Mouse (Mus musculus): Measurements from ENCODE around the gene Gk. TPM values are rescaled to one million over a fixed set of nuclear protein-coding genes. Genes with fewer than 3 reads are reported as not detected.

Gk gene
- polyA plus RNA-seq, 1 experiment, result 0.35 TPM

GRCm38 (mm10) chrX:85771303-85771702, 5.3 kb downstream of the Gk start:
- H3K27ac ChIP-seq (ENCODE audit: insufficient read depth, low read length), result no peak overlapping the region
- DNase-seq (ENCODE audit: low read depth in 1 of 2, low spot score in 2 of 2), result no peak
- H3K36me3 ChIP-seq (ENCODE audit: control insufficient read depth, insufficient read depth, low read length), result no peaks in the 10 kb centered on the region
- 47% methylated on average over 3 of the region's 3 CpGs for WGBS
- H3K27me3 ChIP-seq (ENCODE audit: control insufficient read depth, insufficient read depth, low read length), result no peaks in the 10 kb centered on the region
- TF ChIP-seq POLR2A (IDR thresholded peaks at IDR 0.05; ENCODE audit: low read depth, low read length), result no peak
- H3K4me3 ChIP-seq (ENCODE audit: extremely low read depth, insufficient read depth, insufficient read length), result no peak overlapping the region
- no peaks in the 10 kb centered on the region; the same call in 1 of the 2 replicates for H3K4me1 ChIP-seq (ENCODE audit: control insufficient read depth, insufficient read depth, insufficient read length)

GRCm38 (mm10) chrX:85770747-85771146, 5.9 kb downstream of the Gk start:
- Histone ChIP-seq H3K36me3 (ENCODE audit: control insufficient read depth, insufficient read depth, low read length) (no peaks in the 10 kb centered on the region), H3K4me1 (ENCODE audit: control insufficient read depth, insufficient read depth, insufficient read length) (no peaks in the 10 kb centered on the region; the same call in 1 of the 2 replicates), H3K4me3 (ENCODE audit: extremely low read depth, insufficient read depth, insufficient read length) (no peak overlapping the region), H3K27ac (ENCODE audit: insufficient read depth, low read length) (no peak overlapping the region), H3K27me3 (ENCODE audit: control insufficient read depth, insufficient read depth, low read length) (no peaks in the 10 kb centered on the region)
- no peak for TF ChIP-seq CTCF (IDR thresholded peaks at IDR 0.05; ENCODE audit: extremely low read depth, insufficient read depth, insufficient read length, insufficient replicate concordance)
- TF ChIP-seq POLR2A (IDR thresholded peaks at IDR 0.05; ENCODE audit: low read depth, low read length), result no peak
- WGBS, result 88% methylated on average over 3 of the region's 3 CpGs
- DNase-seq (ENCODE audit: low read depth in 1 of 2, low spot score in 2 of 2), result no peak

- H3K4me3 ChIP-seq (ENCODE audit: extremely low read depth, insufficient read depth, insufficient read length), result no peak overlapping the region
- H3K36me3 ChIP-seq (ENCODE audit: control insufficient read depth, insufficient read depth, low read length), result no peaks in the 10 kb centered on the region
- 86% methylated on average over 2 of the region's 2 CpGs for WGBS
- no peak for DNase-seq (ENCODE audit: low read depth in 1 of 2, low spot score in 2 of 2)
- H3K27ac ChIP-seq (ENCODE audit: insufficient read depth, low read length), result no peak overlapping the region
- no peaks in the 10 kb centered on the region; the same call in 1 of the 2 replicates for H3K4me1 ChIP-seq (ENCODE audit: control insufficient read depth, insufficient read depth, insufficient read length)
- no peaks in the 10 kb centered on the region for H3K27me3 ChIP-seq (ENCODE audit: control insufficient read depth, insufficient read depth, low read length)
- TF ChIP-seq POLR2A (IDR thresholded peaks at IDR 0.05; ENCODE audit: low read depth, low read length), result no peak
- no peak for TF ChIP-seq CTCF (IDR thresholded peaks at IDR 0.05; ENCODE audit: extremely low read depth, insufficient read depth, insufficient read length, insufficient replicate concordance)
Observed at GRCm38 (mm10) chrX:85768578-85768977, 8.0 kb downstream of the Gk start.

GRCm38 (mm10) chrX:85756005-85756404, 20.6 kb downstream of the Gk start:
- no peak for DNase-seq (ENCODE audit: low read depth in 1 of 2, low spot score in 2 of 2)
- H3K4me1 ChIP-seq (ENCODE audit: control insufficient read depth, insufficient read depth, insufficient read length), result no peaks in the 10 kb centered on the region
- no peaks in the 10 kb centered on the region for H3K27me3 ChIP-seq (ENCODE audit: control insufficient read depth, insufficient read depth, low read length)
- no peak overlapping the region for H3K27ac ChIP-seq (ENCODE audit: insufficient read depth, low read length)
- H3K4me3 ChIP-seq (ENCODE audit: extremely low read depth, insufficient read depth, insufficient read length), result no peak overlapping the region
- H3K36me3 ChIP-seq (ENCODE audit: control insufficient read depth, insufficient read depth, low read length), result no peaks in the 10 kb centered on the region
- WGBS, result 50% methylated on average over 3 of the region's 3 CpGs
- TF ChIP-seq POLR2A (IDR thresholded peaks at IDR 0.05; ENCODE audit: low read depth, low read length) (no peak), CTCF (IDR thresholded peaks at IDR 0.05; ENCODE audit: extremely low read depth, insufficient read depth, insufficient read length, insufficient replicate concordance) (no peak)

GRCm38 (mm10) chrX:85743837-85744236, 32.8 kb downstream of the Gk start:
- Histone ChIP-seq H3K4me3 (ENCODE audit: extremely low read depth, insufficient read depth, insufficient read length) (no peak overlapping the region), H3K4me1 (ENCODE audit: control insufficient read depth, insufficient read depth, insufficient read length) (no peaks in the 10 kb centered on the region), H3K27ac (ENCODE audit: insufficient read depth, low read length) (no peak overlapping the region), H3K36me3 (ENCODE audit: control insufficient read depth, insufficient read depth, low read length) (no peaks in the 10 kb centered on the region), H3K27me3 (ENCODE audit: control insufficient read depth, insufficient read depth, low read length) (no peaks in the 10 kb centered on the region)
- DNase-seq (ENCODE audit: low read depth in 1 of 2, low spot score in 2 of 2), result no peak
- 84% methylated on average over 3 of the region's 3 CpGs for WGBS
- no peak for TF ChIP-seq CTCF (IDR thresholded peaks at IDR 0.05; ENCODE audit: extremely low read depth, insufficient read depth, insufficient read length, insufficient replicate concordance)
- TF ChIP-seq POLR2A (IDR thresholded peaks at IDR 0.05; ENCODE audit: low read depth, low read length), result no peak

- WGBS, result 91% methylated on average over 5 of the region's 5 CpGs
- no peak for DNase-seq (ENCODE audit: low read depth in 1 of 2, low spot score in 2 of 2)
- Histone ChIP-seq H3K27ac (ENCODE audit: insufficient read depth, low read length) (no peak overlapping the region), H3K4me1 (ENCODE audit: control insufficient read depth, insufficient read depth, insufficient read length) (no peaks in the 10 kb centered on the region), H3K36me3 (ENCODE audit: control insufficient read depth, insufficient read depth, low read length) (no peaks in the 10 kb centered on the region), H3K4me3 (ENCODE audit: extremely low read depth, insufficient read depth, insufficient read length) (no peak overlapping the region), H3K27me3 (ENCODE audit: control insufficient read depth, insufficient read depth, low read length) (no peaks in the 10 kb centered on the region)
- no peak for TF ChIP-seq POLR2A (IDR thresholded peaks at IDR 0.05; ENCODE audit: low read depth, low read length)
- TF ChIP-seq CTCF (IDR thresholded peaks at IDR 0.05; ENCODE audit: extremely low read depth, insufficient read depth, insufficient read length, insufficient replicate concordance), result no peak
Observed at GRCm38 (mm10) chrX:85733228-85733627, 43.4 kb downstream of the Gk start.

- Histone ChIP-seq H3K27me3 (ENCODE audit: control insufficient read depth, insufficient read depth, low read length) (no peaks in the 10 kb centered on the region), H3K36me3 (ENCODE audit: control insufficient read depth, insufficient read depth, low read length) (no peaks in the 10 kb centered on the region)
Observed at GRCm38 (mm10) chrX:85731133-85731938, 45.3 kb downstream of the Gk start.

More at GRCm38 (mm10) chrX:85731133-85731938, 45.3 kb downstream of the Gk start:
- 90% methylated on average over 9 of the region's 9 CpGs for WGBS
- H3K27ac ChIP-seq (ENCODE audit: insufficient read depth, low read length), result no peak overlapping the region
- no peaks in the 10 kb centered on the region for H3K4me1 ChIP-seq (ENCODE audit: control insufficient read depth, insufficient read depth, insufficient read length)
- H3K4me3 ChIP-seq (ENCODE audit: extremely low read depth, insufficient read depth, insufficient read length), result no peak overlapping the region
- TF ChIP-seq CTCF (IDR thresholded peaks at IDR 0.05; ENCODE audit: extremely low read depth, insufficient read depth, insufficient read length, insufficient replicate concordance), result no peak
- no peak for TF ChIP-seq POLR2A (IDR thresholded peaks at IDR 0.05; ENCODE audit: low read depth, low read length)
- no peak for DNase-seq (ENCODE audit: low read depth in 1 of 2, low spot score in 2 of 2)

Data from spleen, adult 2 months (tissue).